In genomic region chr5:5507701-5508225, GRCm38 (mm10) we compare ENCODE assay signal across 9 mouse cellular contexts. TPM values are rescaled to one million over a fixed set of nuclear protein-coding genes. Genes with fewer than 3 reads are reported as not detected.
DNase-seq lines count a peak whose midpoint lies in the region; ATAC-seq and TF ChIP-seq lines count a peak whose summit lies in the region.
"Had no signal": no experiment of that assay in that cellular context is flagged by ENCODE, and none has a peak within 500 bp of the region (broad histone marks: within the 10 kb centered on the region; RNA-seq: fewer than 3 reads in every experiment).

No protein-coding gene starts in this region.

- no peaks in the 10 kb centered on the region for H3K9me3 ChIP-seq in heart, embryonic 10.5 days
- H3K9me3 ChIP-seq in kidney, postnatal 0 days (replicated peaks; ENCODE audit: low read length), result no peaks in the 10 kb centered on the region
- H3K9me3 ChIP-seq: liver, embryonic 13.5 days had no signal

- TF ChIP-seq CTCF in kidney, postnatal 0 days (IDR thresholded peaks at IDR 0.05; ENCODE audit: low read depth), result peak; percentile 83
- TF ChIP-seq CTCF in liver, adult 2 months (IDR thresholded peaks at IDR 0.05; ENCODE audit: low read depth, low read length), result peak; percentile 84

- 66% methylated on average over 20 of the region's 20 CpGs for WGBS in heart, embryonic 10.5 days
- 59% methylated on average over 20 of the region's 20 CpGs for WGBS in kidney, postnatal 0 days
- 55% methylated on average over 20 of the region's 20 CpGs for WGBS in liver, adult 2 months

- H3K4me1 ChIP-seq in heart, embryonic 10.5 days, result peaks cover 6% of the 10 kb centered on the region; the same call in 1 of the 2 replicates
- no peaks in the 10 kb centered on the region for H3K4me1 ChIP-seq in kidney, postnatal 0 days (replicated peaks; ENCODE audit: insufficient read depth, low read length)
- no peaks in the 10 kb centered on the region for H3K4me1 ChIP-seq in liver, adult 2 months (ENCODE audit: control insufficient read depth, insufficient read depth, low read length)
- H3K4me1 ChIP-seq: liver, embryonic 13.5 days had no signal

- H3K4me3 ChIP-seq in heart, embryonic 10.5 days, result no peak overlapping the region
- H3K4me3 ChIP-seq in kidney, postnatal 0 days (replicated peaks; ENCODE audit: low read depth, low read length), result no peak overlapping the region
- no peak overlapping the region for H3K4me3 ChIP-seq in liver, adult 2 months (ENCODE audit: insufficient read depth, low read depth, low read length)
- H3K4me3 ChIP-seq: liver, embryonic 13.5 days had no signal

- DNase-seq in 3T3-L1 (ENCODE audit: low read depth, low spot score), result peak; percentile 77
- DNase-seq in adipocyte (ENCODE audit: low spot score), result peak; percentile 65
- DNase-seq in embryo, embryonic 10 days (ENCODE audit: low spot score), result peak; percentile 75
- DNase-seq in heart, embryonic 10.5 days (ENCODE audit: low spot score), result peak; percentile 79
- peak; percentile 64 for DNase-seq in kidney, postnatal 0 days (ENCODE audit: low spot score)
- DNase-seq in liver, adult 2 months (ENCODE audit: extremely low read depth, low read depth, low spot score), result peak; percentile 62
- DNase-seq in neural tube, embryonic 10.5 days (ENCODE audit: extremely low spot score, low spot score), result peak; percentile 71
- DNase-seq in thymus, postnatal 4 days, result peak; percentile 47
- DNase-seq: liver, embryonic 13.5 days had no signal

- H3K4me2 ChIP-seq in kidney, postnatal 0 days (ENCODE audit: low read length), result no peak overlapping the region
- H3K4me2 ChIP-seq: liver, embryonic 13.5 days had no signal

- H3K9ac ChIP-seq in kidney, postnatal 0 days (ENCODE audit: low read depth, low read length), result no peak overlapping the region
- H3K9ac ChIP-seq in liver, adult 2 months (ENCODE audit: low read depth, low read length), result no peak overlapping the region
- H3K9ac ChIP-seq: liver, embryonic 13.5 days had no signal

- no peak for TF ChIP-seq POLR2A in liver, adult 2 months (IDR thresholded peaks at IDR 0.05; ENCODE audit: extremely low read depth, insufficient read depth, low read length)

- peaks cover 35% of the 10 kb centered on the region for H3K36me3 ChIP-seq in heart, embryonic 10.5 days
- H3K36me3 ChIP-seq in kidney, postnatal 0 days (ENCODE audit: insufficient read depth, low read length), result peaks cover 7% of the 10 kb centered on the region; the same call in 1 of the 2 replicates
- peaks cover 28% of the 10 kb centered on the region for H3K36me3 ChIP-seq in liver, adult 2 months (ENCODE audit: control insufficient read depth, insufficient read depth, low read length)
- H3K36me3 ChIP-seq: liver, embryonic 13.5 days had no signal

- no peak overlapping the region for H3K27ac ChIP-seq in heart, embryonic 10.5 days
- no peak overlapping the region for H3K27ac ChIP-seq in kidney, postnatal 0 days
- H3K27ac ChIP-seq in liver, adult 2 months (replicated peaks; ENCODE audit: insufficient read depth, low read depth, low read length), result no peak overlapping the region
- H3K27ac ChIP-seq: liver, embryonic 13.5 days had no signal

- ATAC-seq in kidney, postnatal 0 days (replicated peaks; ENCODE audit: low FRiP score, low read depth), result peak; percentile 78

- H3K27me3 ChIP-seq in heart, embryonic 10.5 days (ENCODE audit: insufficient read depth, poor library complexity, severe bottlenecking), result no peaks in the 10 kb centered on the region
- no peaks in the 10 kb centered on the region for H3K27me3 ChIP-seq in kidney, postnatal 0 days (ENCODE audit: insufficient read depth, low read length)
- no peaks in the 10 kb centered on the region for H3K27me3 ChIP-seq in liver, adult 2 months (ENCODE audit: control insufficient read depth, insufficient read depth, low read length)
- H3K27me3 ChIP-seq: liver, embryonic 13.5 days had no signal

- H3K79me2 ChIP-seq in liver, adult 2 months (ENCODE audit: control insufficient read depth, insufficient read depth, low read length), result no peaks in the 10 kb centered on the region; the same call in 1 of the 2 replicates

RNA-seq across cellular contexts. Expression of gene Cldn12, which starts 7.0 kb away (rescaled TPM):
- 21.5 and 27.4 TPM in 2 replicates for polyA plus RNA-seq in heart, embryonic 10.5 days (2016; fragmentation: Nextera tagmentation; extraction: Ambion mirVana)
- polyA plus RNA-seq in kidney, postnatal 0 days (2015; fragmentation: Nextera tagmentation; extraction: Ambion mirVana), result 31.5 and 34.0 TPM in 2 replicates
- 66.4 and 76.7 TPM in 2 replicates for total RNA-seq in liver, adult 2 months (2014; rRNA removed)
- polyA plus RNA-seq in liver, adult 2 months (2012; rRNA removed), result 56.0 and 60.0 TPM in 2 replicates

RNA-seq across cellular contexts. Expression of gene 1700015F17Rik, which starts 28.8 kb away (rescaled TPM):
- polyA plus RNA-seq in heart, embryonic 10.5 days (2016; fragmentation: Nextera tagmentation; extraction: Ambion mirVana), result not detected in 2 replicates
- polyA plus RNA-seq in kidney, postnatal 0 days (2015; fragmentation: Nextera tagmentation; extraction: Ambion mirVana), result not detected in 2 replicates
- not detected in 2 replicates for total RNA-seq in liver, adult 2 months (2014; rRNA removed)
- not detected in 2 replicates for polyA plus RNA-seq in liver, adult 2 months (2012; rRNA removed)
- polyA plus RNA-seq: liver, embryonic 13.5 days had no signal

RNA-seq across cellular contexts. Expression of gene Gtpbp10, which starts 51.6 kb away (rescaled TPM):
- polyA plus RNA-seq in heart, embryonic 10.5 days (2016; fragmentation: Nextera tagmentation; extraction: Ambion mirVana), result 22.9 and 27.1 TPM in 2 replicates
- 29.6 and 30.2 TPM in 2 replicates for polyA plus RNA-seq in kidney, postnatal 0 days (2015; fragmentation: Nextera tagmentation; extraction: Ambion mirVana)
- total RNA-seq in liver, adult 2 months (2014; rRNA removed), result 17.5 and 20.1 TPM in 2 replicates
- 2.2 and 2.6 TPM in 2 replicates for polyA plus RNA-seq in liver, adult 2 months (2012; rRNA removed)
